In the genomic region with DNA sequence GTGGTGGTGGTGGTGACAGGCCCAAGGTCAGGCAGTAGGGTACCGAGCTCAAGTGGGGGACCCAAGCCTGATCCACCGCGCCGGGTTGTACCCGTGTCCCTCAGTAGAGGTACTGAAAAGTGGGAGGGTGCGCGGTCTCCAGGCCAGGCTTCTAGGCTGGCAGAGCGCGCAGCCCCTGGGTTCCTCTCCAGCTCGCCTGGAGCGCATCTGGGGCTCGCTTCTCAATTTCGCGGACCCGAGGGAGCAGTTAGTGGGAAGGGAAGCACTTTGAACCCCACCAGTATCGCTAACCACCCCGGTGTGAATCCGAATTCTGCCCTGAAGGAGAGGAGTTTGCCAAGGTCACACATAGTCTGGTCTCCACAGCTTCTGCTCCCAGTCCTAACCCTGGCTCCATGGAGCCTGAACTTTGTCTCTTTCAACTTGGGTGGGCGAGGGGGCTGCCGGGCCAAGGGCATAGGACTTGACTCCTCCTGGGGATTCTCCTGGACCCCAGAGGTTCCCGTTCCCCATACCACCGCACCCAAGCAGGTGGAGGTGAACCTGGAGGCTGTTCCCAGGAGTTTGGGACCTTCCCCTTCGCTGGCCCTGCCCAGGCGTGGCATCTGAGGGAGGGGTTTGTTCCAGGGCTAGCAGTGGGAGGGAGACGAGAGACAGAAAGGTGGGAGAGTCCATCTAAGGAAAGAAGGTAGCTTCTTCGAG, we compare ENCODE assay signal across 8 mouse cellular contexts. TPM values are rescaled to one million over a fixed set of nuclear protein-coding genes. Genes with fewer than 3 reads are reported as not detected.
DNase-seq lines count a peak whose midpoint lies in the region; ATAC-seq and TF ChIP-seq lines count a peak whose summit lies in the region.

No protein-coding gene starts in this region.

- H3K4me2 ChIP-seq in intestine, embryonic 14.5 days (ENCODE audit: low read length): peak overlapping the region; percentile 82
- H3K4me2 ChIP-seq in midbrain, embryonic 12.5 days (replicated peaks): peak overlapping the region; percentile 83

- H3K4me3 ChIP-seq in layer of hippocampus, adult 2 months: peak overlapping the region; percentile 87
- H3K4me3 ChIP-seq in intestine, embryonic 14.5 days (ENCODE audit: low read depth, low read length): peak overlapping the region; percentile 53
- peak overlapping the region; percentile 63 for H3K4me3 ChIP-seq in midbrain, embryonic 12.5 days

- H3K36me3 ChIP-seq in intestine, embryonic 14.5 days (ENCODE audit: control insufficient read depth, insufficient read depth, low read length): no peaks in the 10 kb centered on the region
- no peaks in the 10 kb centered on the region for H3K36me3 ChIP-seq in midbrain, embryonic 12.5 days

- no peaks in the 10 kb centered on the region for H3K9me3 ChIP-seq in intestine, embryonic 14.5 days (ENCODE audit: control insufficient read depth, low read length)
- H3K9me3 ChIP-seq in midbrain, embryonic 12.5 days: no peaks in the 10 kb centered on the region

- H3K27ac ChIP-seq in layer of hippocampus, adult 2 months: peak overlapping the region; percentile 98
- no peak overlapping the region for H3K27ac ChIP-seq in intestine, embryonic 14.5 days (ENCODE audit: low read depth)
- H3K27ac ChIP-seq in midbrain, embryonic 12.5 days (replicated peaks): no peak overlapping the region

- ATAC-seq in intestine, embryonic 14.5 days (replicated peaks; ENCODE audit: low FRiP score, low TSS enrichment, low read depth): no peak
- ATAC-seq in midbrain, embryonic 12.5 days (ENCODE audit: low FRiP score, low read depth): no peak
- no peak for ATAC-seq in megakaryocyte, adult 5-6 weeks (ENCODE audit: poor library complexity, severe bottlenecking)

- peaks cover 9% of the 10 kb centered on the region; the same call in 1 of the 2 replicates for H3K4me1 ChIP-seq in intestine, embryonic 14.5 days (replicated peaks; ENCODE audit: control insufficient read depth, insufficient read depth, low read length)
- H3K4me1 ChIP-seq in midbrain, embryonic 12.5 days: peaks cover 19% of the 10 kb centered on the region

- WGBS in intestine, embryonic 14.5 days: 2% methylated on average over 25 of the region's 26 CpGs
- 4% methylated on average over 25 of the region's 26 CpGs for WGBS in midbrain, embryonic 12.5 days

- H3K27me3 ChIP-seq in intestine, embryonic 14.5 days (replicated peaks; ENCODE audit: control insufficient read depth, insufficient read depth, low read length): peaks cover 61% of the 10 kb centered on the region
- peaks cover 72% of the 10 kb centered on the region for H3K27me3 ChIP-seq in midbrain, embryonic 12.5 days

- H3K9ac ChIP-seq in intestine, embryonic 14.5 days (ENCODE audit: low read length): no peak overlapping the region
- peak overlapping the region; percentile 60; the same call in 1 of the 2 replicates for H3K9ac ChIP-seq in midbrain, embryonic 12.5 days (replicated peaks)

- TF ChIP-seq CTCF in layer of hippocampus, adult 2 months (conservative IDR thresholded peaks at IDR 0.05): no peak

- DNase-seq in layer of hippocampus, adult 2 months (ENCODE audit: low spot score in 2 of 2): no peak
- DNase-seq in layer of hippocampus, adult 11-12 months (ENCODE audit: low spot score): no peak
- DNase-seq in embryo, embryonic 10.5 days (ENCODE audit: low spot score): peak; percentile 38
- DNase-seq in intestine, embryonic 14.5 days (ENCODE audit: low spot score): peak; percentile 70
- DNase-seq in spleen, postnatal 4 days (ENCODE audit: low spot score in 2 of 2): no peak
- DNase-seq in frontal cortex, postnatal 36 days (ENCODE audit: low spot score in 2 of 2): no peak

RNA-seq across cellular contexts. Expression of a gene that starts 1.3 kb away (rescaled TPM):
- total RNA-seq in layer of hippocampus, adult 2 months (2021): 100 to 1,000 TPM; 376 to 403 TPM
- 1.9 and 2.1 TPM in 2 replicates for polyA plus RNA-seq in intestine, embryonic 14.5 days (2014; fragmentation: Nextera tagmentation; extraction: Ambion mirVana)
- 2.0 and 2.5 TPM in 2 replicates for polyA plus RNA-seq in midbrain, embryonic 12.5 days (2016; fragmentation: Nextera tagmentation; extraction: Ambion mirVana)
- not detected in 2 replicates for total RNA-seq in megakaryocyte, adult 5-6 weeks (2015)
- total RNA-seq in megakaryocyte, adult 5-6 weeks (2017): not detected in 2 replicates

Comparison
In these comparisons a context has a peak if more than half of its experiments do, and no peak if none do; other contexts are left out.
1. DNase-seq: peak in embryo, embryonic 10.5 days (single experiment) and intestine, embryonic 14.5 days (single experiment); none in layer of hippocampus, adult 2 months (0 of 2), layer of hippocampus, adult 11-12 months (single experiment), spleen, postnatal 4 days (0 of 2) and frontal cortex, postnatal 36 days (0 of 2).
2. RNA of a gene that starts 1.3 kb away (total RNA-seq): 376 to 403 TPM in layer of hippocampus, adult 2 months; not detected in megakaryocyte, adult 5-6 weeks; every median in the first group is over 100 times any median in the second.
3. Peak in every context shown above with its lines, with median percentiles within 50 percentile points of each other: H3K4me3 ChIP-seq.